Mouse (Mus musculus) liver, adult 2 months (tissue): ENCODE measurements around the gene Tmco4. TPM values are rescaled to one million over a fixed set of nuclear protein-coding genes. Genes with fewer than 3 reads are reported as not detected.

ENCODE experiments used
- DNase-seq: peaks from one replicate; pipeline ENCODE4 v3.0.0-alpha.2; 2011; ENCODE audit warnings: low read depth, low spot score; ENCODE audit errors: extremely low read depth
- H3K27ac ChIP-seq: fragments of 200-500 bp; replicated peaks from 2 replicates; pipeline ENCODE4 v1.5.1; 2012; ENCODE audit warnings: low read depth, mild to moderate bottlenecking, control low read depth, inconsistent platforms, low read length; ENCODE audit not compliant: insufficient read depth
- H3K27me3 ChIP-seq: fragments of 200-500 bp; 2 replicates; pipeline ENCODE4 v1.6.1; 2012; ENCODE audit warnings: mild to moderate bottlenecking, moderate library complexity, low read length, inconsistent platforms; ENCODE audit not compliant: control insufficient read depth, insufficient read depth
- H3K36me3 ChIP-seq: fragments of 200-500 bp; 2 replicates; pipeline ENCODE4 v1.6.1; 2012; ENCODE audit warnings: low read length, inconsistent platforms; ENCODE audit not compliant: control insufficient read depth, insufficient read depth
- H3K4me1 ChIP-seq: fragments of 200-500 bp; 2 replicates; pipeline ENCODE4 v1.6.1; 2011; ENCODE audit warnings: low read length; ENCODE audit not compliant: control insufficient read depth, insufficient read depth
- H3K4me3 ChIP-seq: fragments of 200-500 bp; 2 replicates; pipeline ENCODE4 v1.5.1; 2011; ENCODE audit warnings: low read depth, mild to moderate bottlenecking, control low read depth, low read length, moderate library complexity; ENCODE audit not compliant: insufficient read depth
- H3K79me2 ChIP-seq: fragments of 200-500 bp; 2 replicates; pipeline ENCODE4 v1.6.1; 2012; ENCODE audit warnings: inconsistent platforms, mild to moderate bottlenecking, low read length, moderate library complexity; ENCODE audit not compliant: control insufficient read depth, insufficient read depth
- H3K9ac ChIP-seq: fragments of 200-500 bp; 2 replicates; pipeline ENCODE4 v1.6.1; 2012; ENCODE audit warnings: low read depth, mild to moderate bottlenecking, control low read depth, inconsistent platforms, low read length
- CTCF ChIP-seq: fragments of 200-500 bp; IDR thresholded peaks from 2 replicates; pipeline ENCODE4 v1.5.1; 2011; ENCODE audit warnings: low read depth, low read length, control low read depth
- POLR2A ChIP-seq: fragments of 200-500 bp; IDR thresholded peaks from 2 replicates; pipeline ENCODE4 v1.6.1; 2011; ENCODE audit warnings: low read length, control low read depth; ENCODE audit not compliant: insufficient read depth; ENCODE audit errors: extremely low read depth
- WGBS: fragments of 180-500 bp; shearing (Covaris S2); methylation state at CpG from one replicate; pipeline ENCODE4 v1.1.7; 2018; 5-methylcytosine and 5-hydroxymethylcytosine counted together
- polyA plus RNA-seq: library from polyadenylated mRNA; depleted of rRNA; stranded (reverse); fragments of >200 nt; gene quantifications from 2 replicates; pipeline ENCODE4 v1.2.3, GENCODE M21; 2012
- total RNA-seq: library from RNA; depleted of rRNA; stranded (reverse); fragments of >200 nt; gene quantifications from 2 replicates; pipeline ENCODE4 v1.2.3, GENCODE M21; 2014

The Tmco4 gene
- total and polyA plus RNA-seq, 2 experiments, result 10.2 to 15.3 TPM

DNA sequence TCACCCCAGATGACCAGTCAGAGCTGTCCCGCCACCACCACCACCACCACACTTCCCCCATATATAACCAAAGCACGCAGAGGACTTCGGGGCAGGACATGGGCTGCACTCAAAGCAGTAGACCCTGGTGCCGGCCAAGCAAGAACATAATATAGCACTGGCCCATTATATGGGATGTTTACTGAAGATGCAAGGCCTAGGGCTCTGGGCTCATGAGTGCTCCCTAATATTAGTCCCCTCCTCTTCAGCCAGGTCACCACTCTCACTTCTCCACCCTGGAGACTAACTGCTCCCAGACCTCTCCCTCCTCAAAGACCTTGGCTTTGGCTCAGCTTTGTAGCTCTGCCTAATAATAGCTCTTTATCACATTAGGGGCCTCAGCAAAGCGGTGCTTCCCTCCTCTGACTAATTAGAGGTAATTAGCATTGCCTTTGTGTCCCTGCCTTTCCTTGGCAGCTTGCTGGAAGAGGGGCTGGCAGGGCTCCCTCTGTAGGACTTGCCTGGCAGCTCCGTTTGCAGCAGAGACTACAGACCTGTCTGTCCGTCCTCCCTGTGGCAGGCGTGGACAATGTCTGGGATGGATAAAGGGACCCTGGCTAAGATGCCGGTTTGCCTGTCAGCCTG lies 81.7 kb downstream of the Tmco4 start:
- TF ChIP-seq POLR2A (no peak), CTCF (no peak)
- 90% methylated on average over 9 of the region's 9 CpGs for WGBS
- H3K4me1 ChIP-seq, result no peaks in the 10 kb centered on the region

DNA sequence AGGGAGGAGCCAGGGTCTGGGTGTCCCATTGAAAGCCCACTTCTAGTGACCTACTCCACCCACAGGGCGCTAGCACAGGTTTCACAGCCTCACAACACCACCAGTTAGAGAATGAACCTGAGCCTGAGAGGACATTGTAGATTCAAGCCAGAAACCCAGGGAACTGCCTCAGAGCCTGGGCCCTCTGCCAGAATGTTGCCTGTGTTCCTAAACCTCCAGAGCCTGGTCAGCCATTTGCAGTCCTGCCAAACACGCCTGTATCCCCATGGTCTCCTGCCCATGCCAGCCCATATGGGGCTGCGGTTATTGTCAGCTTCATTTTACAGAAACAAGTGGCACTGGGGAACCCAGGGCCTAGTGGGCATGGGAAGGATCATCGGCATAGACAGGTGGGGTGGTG lies 82.6 kb downstream of the Tmco4 start:
- no peaks in the 10 kb centered on the region for H3K79me2 ChIP-seq

More for the DNA sequence above, 81.7 kb downstream of the Tmco4 start:
- Histone ChIP-seq H3K79me2 (no peaks in the 10 kb centered on the region), H3K36me3 (peaks cover 3% of the 10 kb centered on the region; the same call in 1 of the 2 replicates), H3K4me3 (no peak overlapping the region), H3K27ac (no peak overlapping the region), H3K9ac (no peak overlapping the region), H3K27me3 (no peaks in the 10 kb centered on the region)
- no peak for DNase-seq

GRCm38 (mm10) chr4:139055744-139056143 lies 83.1 kb downstream of the Tmco4 start:
- 95% methylated on average over 3 of the region's 3 CpGs for WGBS
- H3K4me1 ChIP-seq, result no peaks in the 10 kb centered on the region
- H3K9ac ChIP-seq, result no peak overlapping the region
- TF ChIP-seq POLR2A (no peak), CTCF (no peak)
- H3K27me3 ChIP-seq, result no peaks in the 10 kb centered on the region
- no peak overlapping the region for H3K27ac ChIP-seq
- no peak overlapping the region for H3K4me3 ChIP-seq
- H3K79me2 ChIP-seq, result no peaks in the 10 kb centered on the region
- peaks cover 3% of the 10 kb centered on the region; the same call in 1 of the 2 replicates for H3K36me3 ChIP-seq
- DNase-seq, result no peak

More for the DNA sequence above, 82.6 kb downstream of the Tmco4 start:
- no peaks in the 10 kb centered on the region for H3K27me3 ChIP-seq
- H3K36me3 ChIP-seq, result peaks cover 3% of the 10 kb centered on the region; the same call in 1 of the 2 replicates
- H3K27ac ChIP-seq, result no peak overlapping the region
- no peak overlapping the region for H3K9ac ChIP-seq
- WGBS, result 90% methylated on average over 4 of the region's 4 CpGs
- H3K4me3 ChIP-seq, result no peak overlapping the region
- no peaks in the 10 kb centered on the region for H3K4me1 ChIP-seq
- TF ChIP-seq POLR2A (no peak), CTCF (no peak)
- no peak for DNase-seq

DNA sequence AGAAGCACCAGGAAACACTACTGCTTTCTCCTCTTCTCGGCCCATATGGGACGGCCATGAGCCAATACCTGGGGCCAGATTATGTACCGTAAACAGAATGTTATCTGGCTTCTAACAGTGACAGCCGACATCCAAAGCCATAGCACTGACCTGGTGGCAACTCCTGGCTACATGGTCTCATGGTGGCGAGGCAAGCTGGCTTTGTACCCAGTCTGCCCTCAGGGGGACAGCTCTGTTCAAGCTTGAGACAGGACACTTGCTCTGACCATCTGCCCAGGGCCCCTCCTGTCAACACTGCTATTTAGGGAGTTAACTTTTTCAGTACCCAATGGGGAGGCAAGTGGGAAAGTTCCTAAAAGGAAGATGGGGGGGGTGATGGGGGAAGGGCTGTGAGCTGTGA lies 84.6 kb downstream of the Tmco4 start:
- no peak for DNase-seq
- Histone ChIP-seq H3K79me2 (no peaks in the 10 kb centered on the region), H3K27me3 (no peaks in the 10 kb centered on the region), H3K27ac (no peak overlapping the region), H3K4me1 (no peaks in the 10 kb centered on the region), H3K4me3 (no peak overlapping the region), H3K9ac (no peak overlapping the region), H3K36me3 (peaks cover 3% of the 10 kb centered on the region; the same call in 1 of the 2 replicates)
- TF ChIP-seq CTCF, result no peak
- TF ChIP-seq POLR2A, result no peak
- WGBS, result 86% methylated on average over 5 of the region's 5 CpGs

- H3K4me3 ChIP-seq, result no peak overlapping the region
- 95% methylated on average over 5 of the region's 5 CpGs for WGBS
- H3K27me3 ChIP-seq, result no peaks in the 10 kb centered on the region
- no peaks in the 10 kb centered on the region for H3K79me2 ChIP-seq
- H3K36me3 ChIP-seq, result peaks cover 3% of the 10 kb centered on the region; the same call in 1 of the 2 replicates
- no peak overlapping the region for H3K9ac ChIP-seq
- no peak overlapping the region for H3K27ac ChIP-seq
- H3K4me1 ChIP-seq, result no peaks in the 10 kb centered on the region
- DNase-seq, result no peak
- no peak for TF ChIP-seq POLR2A
- TF ChIP-seq CTCF, result no peak
Measured at GRCm38 (mm10) chr4:139058029-139058428, 85.3 kb downstream of the Tmco4 start.

DNA sequence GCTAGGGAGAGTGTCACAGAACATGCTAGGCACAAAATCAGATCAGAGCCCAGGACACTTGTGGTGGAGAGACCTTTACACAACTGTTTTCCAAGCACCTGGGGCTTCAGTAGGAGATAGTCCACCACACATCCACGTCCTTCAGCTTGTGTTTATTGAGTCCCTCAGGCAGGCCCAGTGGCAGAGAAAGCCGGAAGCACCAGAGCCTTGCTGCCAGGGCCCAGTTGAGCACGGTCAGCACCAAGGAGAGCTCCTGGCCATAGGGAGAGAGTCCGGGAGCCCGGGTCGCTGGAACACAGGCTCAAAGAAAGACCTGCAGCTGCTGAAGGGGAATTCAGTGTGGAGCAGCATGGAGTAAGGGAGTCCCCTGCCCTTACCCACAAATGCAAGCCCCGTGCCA lies 86.9 kb downstream of the Tmco4 start:
- TF ChIP-seq POLR2A, result no peak
- TF ChIP-seq CTCF, result no peak
- no peak for DNase-seq
- 22% methylated on average over 7 of the region's 7 CpGs for WGBS

More for the DNA sequence above, 86.9 kb downstream of the Tmco4 start:
- Histone ChIP-seq H3K27me3 (no peaks in the 10 kb centered on the region), H3K9ac (no peak overlapping the region), H3K4me1 (no peaks in the 10 kb centered on the region), H3K79me2 (no peaks in the 10 kb centered on the region), H3K27ac (no peak overlapping the region), H3K36me3 (peaks cover 3% of the 10 kb centered on the region; the same call in 1 of the 2 replicates), H3K4me3 (no peak overlapping the region)
